Mouse (Mus musculus): ENCODE results near the gene Zdhhc5. TPM values are rescaled to one million over a fixed set of nuclear protein-coding genes. Genes with fewer than 3 reads are reported as not detected.
A peak's percentile ranks its signal among the peaks of the same experiment; 100 is the strongest.
"Not testable (repeated sequence)": the region's sequence is repeated elsewhere in the genome, so short reads cannot be mapped to it uniquely, and the experiment has no call there.

Gene Zdhhc5
- polyA plus RNA-seq, 1 experiment from 2014 or later = 33.3 TPM

DNA sequence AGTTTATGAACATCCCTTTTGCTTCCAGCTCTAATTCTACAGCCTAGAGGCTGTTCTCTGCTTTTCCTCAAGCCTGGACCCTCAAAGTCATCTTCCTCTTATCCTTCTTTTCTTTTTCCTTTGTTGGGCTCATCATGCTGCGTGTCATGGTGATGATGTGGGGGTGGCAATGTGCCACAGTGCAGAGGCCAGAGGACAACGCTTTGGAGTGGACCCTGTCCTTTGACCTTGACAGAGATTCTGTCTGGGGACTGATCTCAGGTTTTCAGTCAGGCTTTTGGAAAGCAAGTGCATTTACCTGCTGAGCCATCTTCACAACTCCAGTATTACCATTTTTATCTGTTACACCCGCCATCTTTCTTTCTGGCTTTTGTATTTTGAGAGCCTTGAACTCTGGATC lies 16.2 kb upstream of the Zdhhc5 start:
- Histone ChIP-seq H3K27ac (no peak overlapping the region), H3K36me3 (no peaks in the 10 kb centered on the region), H3K4me1 (peaks cover 34% of the 10 kb centered on the region), H3K27me3 (ENCODE audit: insufficient read depth, poor library complexity, severe bottlenecking) (no peaks in the 10 kb centered on the region), H3K9me3 (no peaks in the 10 kb centered on the region), H3K4me3 (no peak overlapping the region)
- WGBS = 71% methylated on average over 3 of the region's 3 CpGs
- DNase-seq (ENCODE audit: low spot score) = no peak

DNA sequence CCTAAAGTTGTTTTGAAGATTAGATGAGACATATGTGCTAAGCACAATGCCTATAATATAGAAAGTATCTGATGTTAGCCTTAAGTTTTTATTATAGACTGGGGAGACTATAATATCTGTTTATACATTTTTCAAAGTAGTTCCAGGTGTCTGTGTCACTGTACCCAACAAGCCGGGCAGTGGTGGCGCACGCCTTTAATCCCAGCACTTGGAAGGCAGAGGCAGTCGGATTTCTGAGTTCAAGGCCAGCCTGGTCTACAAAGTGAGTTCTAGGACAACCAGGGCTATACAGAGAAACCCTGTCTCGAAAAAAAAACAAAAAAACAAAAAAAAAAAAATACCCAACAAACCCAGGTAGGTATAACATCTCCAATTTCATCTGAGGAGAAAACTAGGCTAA lies 13.2 kb upstream of the Zdhhc5 start:
- peaks cover 17% of the 10 kb centered on the region for H3K4me1 ChIP-seq
- not testable (repeated sequence) for H3K9me3 ChIP-seq; H3K27me3 ChIP-seq (ENCODE audit: insufficient read depth, poor library complexity, severe bottlenecking); DNase-seq (ENCODE audit: low spot score); H3K27ac ChIP-seq
- peak overlapping the region; percentile 74; the same call in 1 of the 2 replicates for H3K4me3 ChIP-seq
- WGBS = 82% methylated on average over 5 of the region's 5 CpGs
- peaks cover 24% of the 10 kb centered on the region for H3K36me3 ChIP-seq

DNA sequence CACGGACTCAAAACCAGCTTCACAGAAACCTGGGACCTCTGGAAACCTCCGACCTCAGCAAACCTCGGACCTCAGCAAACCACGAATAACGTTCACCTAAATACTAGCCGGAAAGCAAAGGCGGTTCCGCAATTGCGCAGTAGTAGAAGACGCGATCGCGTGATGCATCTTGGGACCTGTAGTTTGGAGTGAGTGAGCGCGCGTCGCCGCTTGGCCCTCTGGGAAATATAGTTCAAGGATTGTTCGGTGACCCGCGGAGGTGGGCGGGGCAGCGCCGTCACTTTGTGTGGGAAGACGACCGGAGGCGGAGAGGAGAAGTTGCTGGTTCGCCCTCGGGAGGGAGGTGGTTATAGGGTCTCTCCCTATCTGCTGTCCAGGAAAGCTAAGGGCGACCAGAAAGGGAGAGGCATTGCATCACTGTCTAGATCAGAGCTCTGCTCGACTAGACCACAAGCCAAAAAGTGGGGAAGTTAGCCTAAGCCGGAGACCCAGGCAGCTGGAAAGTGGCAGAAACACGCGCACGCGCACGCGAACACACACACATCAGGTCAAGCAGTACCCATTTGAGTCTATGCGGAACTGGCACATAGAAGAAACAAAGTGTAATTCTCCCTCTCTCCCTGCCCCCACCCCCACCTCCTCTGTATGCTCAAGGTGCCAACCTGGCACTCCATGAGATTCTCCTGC lies 12.3 kb upstream of the Zdhhc5 start, which contains the start of gene Clp1:
Gene Clp1 (minus strand): TSS at position 179 of the 687 bp plus-strand sequence.
- peak; percentile 99 for DNase-seq (ENCODE audit: low spot score)

DNA sequence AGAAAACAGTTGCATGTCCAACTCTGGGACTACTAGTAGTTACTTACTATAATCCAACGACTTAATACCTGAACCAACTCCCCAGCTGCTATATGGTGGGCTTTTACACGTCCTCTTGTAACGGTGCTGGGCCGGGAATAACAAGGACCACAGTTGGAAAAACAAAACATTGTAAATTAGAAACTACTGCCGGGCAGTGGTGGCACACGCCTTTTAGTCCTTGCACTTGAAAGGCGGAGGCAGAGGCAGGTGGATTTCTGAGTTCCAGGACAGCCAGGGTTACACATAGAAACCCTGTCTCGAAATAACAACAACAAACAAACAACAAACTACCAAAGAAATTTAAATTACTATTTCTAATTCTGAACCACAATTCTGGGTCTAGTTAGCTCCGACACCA lies 11.7 kb upstream of the Zdhhc5 start:
- H3K36me3 ChIP-seq = peaks cover 28% of the 10 kb centered on the region
- H3K27ac ChIP-seq = peak overlapping the region; percentile 90
- DNase-seq (ENCODE audit: low spot score) = no peak
- WGBS = 3% methylated on average over 9 of the region's 9 CpGs
- no peaks in the 10 kb centered on the region for H3K9me3 ChIP-seq
- H3K4me3 ChIP-seq = peak overlapping the region; percentile 74
- no peaks in the 10 kb centered on the region for H3K27me3 ChIP-seq (ENCODE audit: insufficient read depth, poor library complexity, severe bottlenecking)
- peaks cover 17% of the 10 kb centered on the region for H3K4me1 ChIP-seq

More for the DNA sequence above, 12.3 kb upstream of the Zdhhc5 start, which contains the start of gene Clp1:
- peaks cover 28% of the 10 kb centered on the region for H3K36me3 ChIP-seq
- no peaks in the 10 kb centered on the region for H3K9me3 ChIP-seq
- no peaks in the 10 kb centered on the region for H3K27me3 ChIP-seq (ENCODE audit: insufficient read depth, poor library complexity, severe bottlenecking)
- peaks cover 17% of the 10 kb centered on the region for H3K4me1 ChIP-seq
- peak within 1 kb of the TSS; percentile 90 for H3K27ac ChIP-seq
- H3K4me3 ChIP-seq = peak within 1 kb of the TSS; percentile 74
- under 1% methylated on average over 39 of the region's 39 CpGs for WGBS

- DNase-seq (ENCODE audit: low spot score) = no peak
- no peak overlapping the region for H3K27ac ChIP-seq
- WGBS = 88% methylated on average over 10 of the region's 10 CpGs
- H3K4me1 ChIP-seq = peaks cover 17% of the 10 kb centered on the region
- H3K36me3 ChIP-seq = peaks cover 34% of the 10 kb centered on the region
- H3K27me3 ChIP-seq (ENCODE audit: insufficient read depth, poor library complexity, severe bottlenecking) = no peaks in the 10 kb centered on the region
- H3K9me3 ChIP-seq = no peaks in the 10 kb centered on the region
- H3K4me3 ChIP-seq = peak overlapping the region; percentile 74
Measured at GRCm38 (mm10) chr2:84725770-84726169, 10.8 kb upstream of the Zdhhc5 start.

GRCm38 (mm10) chr2:84723856-84724255 lies 8.9 kb upstream of the Zdhhc5 start:
- WGBS = 92% methylated on average over 14 of the region's 14 CpGs
- Histone ChIP-seq H3K36me3 (peaks cover 34% of the 10 kb centered on the region), H3K9me3 (no peaks in the 10 kb centered on the region), H3K4me1 (peaks cover 17% of the 10 kb centered on the region), H3K4me3 (no peak overlapping the region), H3K27me3 (ENCODE audit: insufficient read depth, poor library complexity, severe bottlenecking) (no peaks in the 10 kb centered on the region), H3K27ac (no peak overlapping the region)
- DNase-seq (ENCODE audit: low spot score) = no peak

DNA sequence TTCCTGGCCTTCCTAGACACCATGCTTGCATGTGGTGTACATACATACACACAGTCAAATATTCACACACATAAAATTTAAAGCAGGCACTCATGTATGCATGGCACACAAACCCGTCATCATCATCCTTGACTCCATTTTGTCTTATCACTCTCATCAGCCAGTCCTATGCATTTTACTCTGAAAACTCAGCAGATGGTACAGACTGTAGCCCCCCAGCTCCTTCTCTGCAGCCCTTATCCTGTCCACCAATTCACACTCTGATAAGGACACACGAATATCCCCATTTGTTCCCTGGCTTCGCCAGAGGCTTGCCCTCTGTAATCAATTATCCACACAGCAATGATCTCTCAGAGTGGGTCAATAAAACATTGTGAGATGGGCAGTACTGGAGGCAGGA lies 6.2 kb upstream of the Zdhhc5 start:
- WGBS = 64% methylated on average over 3 of the region's 3 CpGs
- H3K4me3 ChIP-seq = no peak overlapping the region
- DNase-seq (ENCODE audit: low spot score) = no peak

DNA sequence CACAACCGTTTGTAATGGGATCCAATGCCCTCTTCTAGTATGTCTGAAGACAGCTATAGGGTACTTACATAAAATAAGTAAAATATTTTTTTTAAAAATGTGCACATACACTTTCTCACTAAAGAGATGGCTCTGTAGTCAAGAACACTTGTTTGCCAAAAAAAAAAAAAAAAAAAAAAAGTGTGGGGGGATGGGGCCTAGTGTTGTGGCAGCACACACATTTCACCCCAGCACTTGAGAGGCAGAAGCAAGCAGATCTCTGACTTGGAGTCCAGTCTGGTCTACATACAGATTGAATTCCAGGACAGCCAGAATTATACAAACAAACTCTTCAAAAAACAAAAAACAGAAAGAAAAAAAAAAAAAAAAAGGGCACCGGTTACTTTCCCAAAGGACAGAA lies 5.7 kb upstream of the Zdhhc5 start:
- Histone ChIP-seq H3K27ac (no peak overlapping the region), H3K4me3 (no peak overlapping the region), H3K27me3 (ENCODE audit: insufficient read depth, poor library complexity, severe bottlenecking) (no peaks in the 10 kb centered on the region), H3K9me3 (no peaks in the 10 kb centered on the region), H3K4me1 (peaks cover 13% of the 10 kb centered on the region), H3K36me3 (peaks cover 33% of the 10 kb centered on the region)
- DNase-seq (ENCODE audit: low spot score) = no peak
- WGBS = 92% methylated on average over 2 of the region's 2 CpGs

More for the DNA sequence above, 6.2 kb upstream of the Zdhhc5 start:
- Histone ChIP-seq H3K4me1 (peaks cover 17% of the 10 kb centered on the region), H3K9me3 (no peaks in the 10 kb centered on the region), H3K27ac (no peak overlapping the region), H3K36me3 (peaks cover 34% of the 10 kb centered on the region), H3K27me3 (ENCODE audit: insufficient read depth, poor library complexity, severe bottlenecking) (no peaks in the 10 kb centered on the region)

DNA sequence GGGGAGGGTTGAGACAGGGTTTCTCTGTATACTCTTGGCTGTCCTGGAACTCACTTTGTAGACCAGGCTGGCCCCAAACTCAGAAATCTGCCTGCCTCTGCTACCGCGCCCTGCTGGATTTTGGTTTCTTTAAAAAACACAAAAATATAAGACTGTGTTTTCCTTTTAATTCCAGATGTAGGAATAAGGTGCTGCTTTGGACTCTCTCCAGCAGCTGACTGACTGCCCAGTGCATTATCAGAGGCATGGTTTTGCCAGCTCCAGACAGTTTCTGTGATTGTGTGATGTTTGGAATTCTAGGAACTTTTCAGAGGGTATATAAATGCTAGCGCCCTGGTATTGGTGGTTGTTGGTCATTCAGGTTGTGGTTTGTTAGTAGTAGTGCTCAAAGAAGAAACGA lies 2.4 kb upstream of the Zdhhc5 start:
- peaks cover 15% of the 10 kb centered on the region for H3K4me1 ChIP-seq
- no peak overlapping the region for H3K27ac ChIP-seq
- DNase-seq (ENCODE audit: low spot score) = no peak
- H3K36me3 ChIP-seq = peaks cover 6% of the 10 kb centered on the region; the same call in 1 of the 2 replicates
- no peaks in the 10 kb centered on the region for H3K27me3 ChIP-seq (ENCODE audit: insufficient read depth, poor library complexity, severe bottlenecking)
- H3K4me3 ChIP-seq = no peak overlapping the region
- no peaks in the 10 kb centered on the region for H3K9me3 ChIP-seq
- 78% methylated on average over 4 of the region's 4 CpGs for WGBS

GRCm38 (mm10) chr2:84716423-84717355 lies 1.7 kb upstream of the Zdhhc5 start:
- no peaks in the 10 kb centered on the region for H3K27me3 ChIP-seq (ENCODE audit: insufficient read depth, poor library complexity, severe bottlenecking)
- H3K36me3 ChIP-seq = peaks cover 6% of the 10 kb centered on the region; the same call in 1 of the 2 replicates
- peak overlapping the region; percentile 97 for H3K27ac ChIP-seq
- no peak for DNase-seq (ENCODE audit: low spot score)
- H3K4me1 ChIP-seq = peaks cover 15% of the 10 kb centered on the region
- 32% methylated on average over 9 of the region's 9 CpGs for WGBS
- H3K4me3 ChIP-seq = peak overlapping the region; percentile 90
- H3K9me3 ChIP-seq = no peaks in the 10 kb centered on the region

DNA sequence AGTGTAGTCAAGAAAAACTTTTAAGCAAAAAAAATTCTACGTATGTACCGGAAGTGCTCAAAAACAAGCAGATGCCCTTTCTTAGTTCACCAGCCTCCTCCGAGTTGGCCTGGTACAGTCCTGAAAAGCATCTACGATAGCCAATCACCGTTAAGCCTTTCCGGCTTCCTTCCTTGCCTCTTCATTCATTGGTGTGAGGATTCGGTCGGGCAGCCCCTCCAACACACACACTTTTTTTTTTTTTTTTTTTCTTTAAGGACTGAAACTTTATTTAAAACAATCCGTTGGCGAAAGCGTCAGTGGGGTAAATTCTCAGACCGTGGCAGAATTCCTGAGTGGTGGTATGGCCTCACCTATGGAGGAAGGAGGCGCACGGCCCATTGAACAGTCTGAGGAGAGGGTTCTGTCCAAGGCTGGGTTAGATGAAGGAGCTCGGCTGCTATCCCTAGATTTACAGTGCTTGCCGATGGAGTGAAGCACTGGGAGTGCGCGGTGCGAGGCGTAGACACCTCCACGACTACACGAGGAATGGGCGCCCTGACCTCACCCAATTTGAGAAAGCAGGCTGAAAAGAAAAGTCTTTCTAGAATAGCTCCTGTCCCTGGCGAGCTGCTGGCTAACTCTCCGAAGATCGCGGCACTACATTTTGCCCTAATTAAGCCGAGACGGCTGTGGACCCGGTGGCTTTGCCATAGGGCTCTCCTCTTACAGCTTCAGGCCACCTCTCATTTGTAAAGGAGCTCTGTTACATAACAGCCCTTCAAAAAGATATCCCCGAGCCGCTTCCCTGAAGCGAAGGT lies 782 bp upstream of the Zdhhc5 start:
- Histone ChIP-seq H3K27ac (peak overlapping the region; percentile 97), H3K4me3 (peak overlapping the region; percentile 90), H3K36me3 (peaks cover 3% of the 10 kb centered on the region), H3K4me1 (peaks cover 15% of the 10 kb centered on the region), H3K27me3 (ENCODE audit: insufficient read depth, poor library complexity, severe bottlenecking) (no peaks in the 10 kb centered on the region), H3K9me3 (no peaks in the 10 kb centered on the region)
- peak; percentile 97 for DNase-seq (ENCODE audit: low spot score)
- under 1% methylated on average over 33 of the region's 33 CpGs for WGBS

DNA sequence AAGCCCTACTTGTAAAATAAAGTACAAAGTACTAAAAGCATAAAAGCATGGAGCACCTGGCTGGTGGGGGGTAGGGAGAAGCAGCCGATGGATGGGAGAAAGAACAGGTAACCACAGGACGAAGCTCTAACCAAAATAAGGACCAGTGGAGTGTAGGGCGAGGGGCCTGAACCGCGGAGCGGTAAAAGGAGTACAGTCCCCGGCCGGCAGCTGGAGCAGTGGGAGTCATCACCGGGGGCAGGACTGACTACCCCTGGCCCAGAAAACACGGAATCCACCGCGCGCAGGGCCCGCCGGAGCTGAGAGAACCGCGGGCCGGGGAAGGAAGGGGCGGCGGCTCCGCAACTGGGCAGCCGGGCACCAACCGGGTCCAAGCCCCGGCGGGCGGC lies 564 bp downstream of the Zdhhc5 start:
- Histone ChIP-seq H3K27me3 (ENCODE audit: insufficient read depth, poor library complexity, severe bottlenecking) (no peaks in the 10 kb centered on the region), H3K4me3 (peak overlapping the region; percentile 90), H3K4me1 (peaks cover 15% of the 10 kb centered on the region), H3K27ac (peak overlapping the region; percentile 97), H3K9me3 (no peaks in the 10 kb centered on the region), H3K36me3 (peaks cover 16% of the 10 kb centered on the region)
- 0% methylated on average over 25 of the region's 26 CpGs for WGBS
- peak; percentile 84 for DNase-seq (ENCODE audit: low spot score)

Data from heart, embryonic 10.5 days (tissue).